Mouse (Mus musculus): ENCODE results near the gene Map4k5. TPM values are rescaled to one million over a fixed set of nuclear protein-coding genes. Genes with fewer than 3 reads are reported as not detected.

The Map4k5 gene
- total RNA-seq, 2 experiments from 2014 or later = 39.2 to 40.4 TPM

DNA sequence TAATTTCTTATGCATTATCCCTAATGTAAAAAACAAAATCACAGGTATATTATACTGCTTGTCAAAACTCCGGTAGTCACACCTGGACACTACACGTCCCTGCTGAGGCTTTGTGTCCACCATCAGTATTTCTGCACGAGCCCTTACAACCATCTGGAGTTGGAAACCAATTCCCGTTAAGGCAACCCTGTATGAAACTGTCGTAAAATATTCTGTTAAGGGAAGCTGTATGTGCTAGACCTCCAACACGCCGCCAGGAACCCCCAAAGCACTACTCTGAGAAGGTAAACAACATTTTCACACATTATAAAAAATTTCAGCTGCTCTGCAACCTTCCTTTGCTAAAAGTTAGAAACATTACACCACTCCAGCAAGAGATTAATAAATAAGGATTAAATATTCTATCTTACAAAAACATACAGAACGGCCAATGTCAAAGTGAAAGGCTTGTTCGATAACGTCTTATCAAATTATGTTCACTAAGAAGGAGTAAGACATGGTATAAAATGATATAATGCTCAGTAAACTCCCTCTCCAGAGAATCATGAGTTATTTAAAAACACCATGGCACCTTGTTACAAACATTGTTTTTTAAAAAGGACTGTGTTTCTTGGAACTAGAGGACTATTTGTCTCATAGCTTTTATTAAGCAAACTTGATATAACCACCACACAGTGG lies 88.5 kb downstream of the Map4k5 start:
- intact Hi-C loops (cut with DNase I) = no loop called here

GRCm38 (mm10) chr12:69803196-69803595 lies 89.8 kb downstream of the Map4k5 start:
- no peak for DNase-seq (ENCODE audit: extremely low spot score in 1 of 2, low spot score in 2 of 2)
- intact Hi-C loops (cut with DNase I) = no loop called here

More for the DNA sequence above, 88.5 kb downstream of the Map4k5 start:
- no peak for DNase-seq (ENCODE audit: extremely low spot score in 1 of 2, low spot score in 2 of 2)

GRCm38 (mm10) chr12:69800586-69800985 lies 92.4 kb downstream of the Map4k5 start:
- intact Hi-C loops (cut with DNase I) = no loop called here
- no peak for DNase-seq (ENCODE audit: extremely low spot score in 1 of 2, low spot score in 2 of 2)

DNA sequence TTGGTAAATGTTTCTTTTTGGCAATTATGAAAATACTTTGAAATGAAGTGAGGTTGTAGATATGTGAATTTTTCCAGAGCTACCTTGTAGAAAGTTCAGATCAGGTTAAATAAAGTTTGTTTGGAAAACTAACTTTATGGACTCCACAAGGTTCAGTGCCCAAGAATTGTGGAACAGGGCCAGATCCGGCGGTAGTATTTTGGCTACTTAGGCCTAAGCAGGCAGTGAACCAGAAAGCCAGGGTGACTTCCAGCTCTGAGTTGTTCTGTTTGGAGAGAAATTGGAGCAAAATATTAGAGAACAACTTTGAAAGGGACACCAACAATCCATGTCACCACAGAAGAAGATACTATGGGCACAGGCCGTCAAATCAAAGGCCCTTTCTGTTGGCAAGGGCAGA lies 96.7 kb downstream of the Map4k5 start:
- no peak for DNase-seq (ENCODE audit: extremely low spot score in 1 of 2, low spot score in 2 of 2)
- intact Hi-C loops (cut with DNase I) = no loop called here

GRCm38 (mm10) chr12:69790530-69791505 lies 102.2 kb downstream of the Map4k5 start, which contains the start of gene Cdkl1:
Gene Cdkl1, minus strand, starts transcription at chr12:69791267.
- intact Hi-C loops (cut with DNase I) = no loop called here
- peak; percentile 52 to 84 for DNase-seq (ENCODE audit: extremely low spot score in 1 of 2, low spot score in 2 of 2)

DNA sequence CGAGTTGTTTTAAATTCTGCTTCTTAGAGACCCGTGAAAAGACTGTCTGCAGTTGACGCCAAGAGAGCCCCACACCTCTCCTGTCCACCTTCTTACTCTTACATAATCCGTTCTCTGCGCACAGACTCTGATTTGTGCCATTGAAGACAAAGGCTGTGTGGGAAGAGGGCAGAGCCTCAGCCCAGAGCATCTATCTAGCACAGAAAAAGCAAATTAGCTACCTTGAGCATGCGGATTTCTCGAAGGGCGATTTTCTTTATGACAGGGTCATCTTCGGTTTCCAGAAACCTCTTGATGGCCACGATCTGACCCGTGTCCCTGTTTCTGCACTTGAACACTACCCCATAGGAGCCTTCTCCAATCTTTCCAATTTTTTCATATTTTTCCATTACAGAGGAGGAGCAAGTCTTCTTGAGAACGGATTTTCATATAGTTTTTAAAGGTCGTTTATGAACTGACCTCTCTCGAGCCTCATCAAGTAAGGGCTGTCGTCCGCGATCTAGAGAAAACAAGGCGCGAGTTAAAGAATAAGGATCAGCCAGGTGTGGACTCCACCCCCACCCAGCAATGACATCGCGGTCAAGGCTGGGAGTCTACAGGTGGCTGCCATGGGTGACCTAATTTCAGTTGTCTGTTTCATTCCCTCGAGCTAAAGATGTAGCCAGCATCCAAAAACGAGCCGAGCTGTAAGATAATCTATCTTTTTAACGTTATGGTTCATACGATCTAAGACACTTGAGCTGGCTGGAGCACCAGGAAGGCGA lies 103.1 kb downstream of the Map4k5 start:
- no peak for DNase-seq (ENCODE audit: extremely low spot score in 1 of 2, low spot score in 2 of 2)
- intact Hi-C loops (cut with DNase I) = no loop called here

DNA sequence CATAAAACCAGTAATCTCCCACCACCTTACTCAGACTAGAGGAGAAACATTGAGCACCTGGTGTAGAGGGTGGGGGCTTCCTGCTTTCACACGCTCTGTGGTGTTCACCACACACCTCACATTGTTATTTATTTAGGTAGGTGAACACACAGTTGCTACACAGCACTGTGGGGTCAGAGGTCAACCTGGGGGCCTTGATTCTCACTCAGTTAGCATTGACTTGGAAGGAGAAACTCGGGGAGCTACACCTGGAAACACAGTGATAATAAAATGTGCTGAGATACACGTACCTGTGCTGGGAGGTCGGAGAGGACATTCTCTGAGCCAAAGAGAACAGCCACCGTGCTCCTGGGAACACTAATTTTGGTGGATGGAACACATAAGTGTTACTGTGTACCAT lies 104.6 kb downstream of the Map4k5 start:
- intact Hi-C loops (cut with DNase I) = no loop called here
- DNase-seq (ENCODE audit: extremely low spot score in 1 of 2, low spot score in 2 of 2) = no peak

DNA sequence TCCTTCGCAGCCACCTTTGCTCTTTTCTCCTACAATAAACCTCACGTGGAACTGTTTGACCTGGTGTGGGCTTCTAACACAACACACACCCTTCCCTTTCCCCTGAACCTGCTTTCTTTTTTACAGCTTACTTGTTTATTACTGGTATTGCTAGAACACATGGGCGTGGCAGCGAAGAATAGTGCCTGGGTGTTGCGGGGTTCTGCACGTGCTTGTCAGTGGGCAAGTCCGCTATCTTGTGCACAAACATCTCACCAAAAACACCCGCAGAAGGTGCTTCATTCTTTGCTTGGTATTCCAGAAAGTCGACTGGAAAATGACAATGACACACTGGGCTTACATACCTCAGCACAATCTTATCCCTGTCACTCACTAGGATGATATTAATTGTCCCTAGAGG lies 107.5 kb downstream of the Map4k5 start:
- intact Hi-C loops (cut with DNase I) = no loop called here
- DNase-seq (ENCODE audit: extremely low spot score in 1 of 2, low spot score in 2 of 2) = no peak

DNA sequence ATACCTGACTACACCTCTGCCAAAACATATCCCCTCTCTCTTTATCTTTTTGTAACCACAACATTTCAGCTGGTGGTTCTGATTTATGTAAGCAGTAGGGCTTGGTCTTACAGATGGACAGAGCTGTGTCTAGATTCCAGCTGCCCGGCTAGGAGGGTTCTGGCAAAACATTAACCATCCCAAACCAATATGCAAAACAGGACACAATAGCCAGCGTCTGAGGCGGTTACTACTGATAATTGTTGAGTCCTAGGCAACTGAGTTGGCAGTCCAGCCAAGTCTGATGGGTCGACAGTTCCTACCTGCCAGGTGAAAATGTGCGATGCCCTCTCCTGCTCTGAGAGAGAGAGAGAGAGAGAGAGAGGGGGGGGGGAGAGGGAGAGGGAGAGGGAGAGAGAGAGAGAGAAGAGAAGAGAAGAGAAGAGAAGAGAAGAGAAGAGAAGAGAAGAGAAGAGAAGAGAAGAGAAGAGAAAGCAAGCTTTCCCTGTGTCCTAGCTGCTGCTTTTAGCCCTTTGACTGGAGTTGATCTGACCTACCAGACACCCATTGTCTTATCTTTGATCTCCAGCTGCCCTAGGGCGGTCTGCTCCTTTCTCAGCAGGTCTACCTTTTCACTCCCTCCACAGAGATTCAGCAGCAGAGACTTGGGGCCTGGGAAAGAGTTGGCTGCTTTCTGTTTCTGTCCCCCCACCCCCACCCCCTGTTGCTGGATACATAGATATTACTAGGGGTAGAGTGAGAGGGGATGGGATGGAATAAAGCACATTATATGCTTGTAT lies 109.6 kb downstream of the Map4k5 start:
- DNase-seq (ENCODE audit: extremely low spot score in 1 of 2, low spot score in 2 of 2) = no peak
- intact Hi-C loops (cut with DNase I) = no loop called here

DNA sequence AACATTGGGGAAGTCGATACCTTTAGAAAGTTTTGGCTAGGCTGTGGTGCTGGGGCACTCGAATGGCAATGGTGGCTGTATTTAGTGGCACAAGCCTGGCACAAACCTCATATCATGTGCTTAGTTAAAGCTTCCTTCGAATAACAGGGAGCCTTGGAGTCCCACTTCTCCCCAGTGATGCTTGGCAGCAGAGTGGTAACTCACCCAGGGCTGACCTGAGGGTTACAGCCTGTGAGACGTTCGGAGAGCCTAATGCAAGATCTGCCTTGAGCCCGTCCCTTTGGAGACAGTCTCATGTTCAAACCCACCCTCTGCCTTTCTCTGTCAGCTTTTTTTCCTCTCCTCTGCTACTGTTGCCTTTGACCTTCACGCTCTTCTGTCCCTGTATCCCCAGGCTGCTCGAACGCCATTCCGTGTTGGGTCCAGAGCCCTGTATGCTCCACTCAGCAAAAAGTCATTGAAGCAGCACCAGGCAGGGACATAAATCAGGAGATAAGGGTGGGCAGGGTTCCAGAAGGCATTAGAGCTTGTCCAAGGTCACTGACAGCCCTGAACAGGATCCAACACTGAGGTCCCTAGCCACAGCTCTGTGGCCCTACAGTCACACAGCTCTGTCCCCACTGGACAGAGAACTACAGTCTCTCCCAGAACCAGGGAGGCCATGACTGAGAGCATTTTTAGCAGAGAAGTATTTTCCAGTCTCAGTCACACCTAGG lies 110.9 kb downstream of the Map4k5 start:
- intact Hi-C loops (cut with DNase I) = no loop called here
- no peak for DNase-seq (ENCODE audit: extremely low spot score in 1 of 2, low spot score in 2 of 2)

- DNase-seq (ENCODE audit: extremely low spot score in 1 of 2, low spot score in 2 of 2) = no peak
- intact Hi-C loops (cut with DNase I) = no loop called here
Observed at GRCm38 (mm10) chr12:69781480-69781879, 111.5 kb downstream of the Map4k5 start.

DNA sequence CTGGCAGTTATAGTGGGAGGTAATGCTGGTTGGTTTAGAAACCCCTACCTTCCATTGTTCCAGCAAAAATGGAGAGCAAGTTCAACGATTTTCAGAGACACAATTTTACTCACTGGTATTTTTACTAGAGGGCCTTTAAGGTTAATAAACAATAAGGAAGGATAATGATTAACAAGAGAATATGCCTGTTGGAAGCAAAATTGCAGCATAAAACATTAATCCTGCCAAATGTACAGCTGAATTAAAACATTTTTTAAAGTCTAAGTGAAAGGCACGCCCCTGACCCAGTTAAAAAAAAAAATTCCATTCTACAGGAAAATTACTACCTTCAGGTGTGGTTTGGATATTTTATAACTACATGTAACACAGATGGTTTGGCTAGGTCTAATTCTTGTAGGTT lies 115.0 kb downstream of the Map4k5 start:
- intact Hi-C loops (cut with DNase I) = no loop called here
- no peak for DNase-seq (ENCODE audit: extremely low spot score in 1 of 2, low spot score in 2 of 2)

- no peak for DNase-seq (ENCODE audit: extremely low spot score in 1 of 2, low spot score in 2 of 2)
- intact Hi-C loops (cut with DNase I) = no loop called here
Observed at GRCm38 (mm10) chr12:69777341-69777730, 115.7 kb downstream of the Map4k5 start.

DNA sequence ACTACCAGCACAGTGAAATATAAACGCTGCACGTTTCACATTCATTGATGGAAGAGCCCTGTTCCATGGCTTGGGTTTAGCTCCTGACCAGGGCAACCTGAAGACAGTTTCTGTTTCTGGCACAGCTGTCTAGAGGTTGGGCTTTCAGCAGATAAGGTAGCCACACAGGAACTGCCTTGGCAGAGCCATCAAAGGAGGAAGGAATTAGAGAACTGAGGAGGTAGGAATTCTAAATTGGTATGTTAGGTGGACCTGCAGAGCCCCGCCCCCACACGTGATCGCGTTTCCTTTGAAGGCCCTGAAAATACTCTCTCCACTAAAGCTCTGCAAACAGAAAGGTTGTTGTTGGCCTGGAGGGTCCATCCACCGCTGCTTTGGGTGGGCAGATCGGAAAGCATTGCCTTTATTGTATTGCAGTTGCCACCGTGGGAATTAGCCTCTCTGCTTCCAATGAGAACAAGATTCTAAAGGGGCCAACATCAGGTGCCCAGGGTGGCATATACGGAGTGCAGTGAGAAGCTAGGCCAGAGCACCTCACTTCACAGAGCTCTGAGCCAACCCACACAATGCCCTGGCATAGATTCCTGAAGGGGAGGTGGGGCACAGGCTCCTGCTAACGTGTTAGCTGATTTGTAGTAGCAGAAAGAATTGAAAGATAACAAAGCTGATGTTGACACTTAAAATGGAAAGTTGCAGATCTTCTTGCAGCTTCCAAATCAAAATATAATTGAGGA lies 116.2 kb downstream of the Map4k5 start:
- intact Hi-C loops (cut with DNase I) = no loop called here
- DNase-seq (ENCODE audit: extremely low spot score in 1 of 2, low spot score in 2 of 2) = no peak

GRCm38 (mm10) chr12:69768841-69769240 lies 124.2 kb downstream of the Map4k5 start:
- no peak for DNase-seq (ENCODE audit: extremely low spot score in 1 of 2, low spot score in 2 of 2)
- intact Hi-C loops (cut with DNase I) = no loop called here

DNA sequence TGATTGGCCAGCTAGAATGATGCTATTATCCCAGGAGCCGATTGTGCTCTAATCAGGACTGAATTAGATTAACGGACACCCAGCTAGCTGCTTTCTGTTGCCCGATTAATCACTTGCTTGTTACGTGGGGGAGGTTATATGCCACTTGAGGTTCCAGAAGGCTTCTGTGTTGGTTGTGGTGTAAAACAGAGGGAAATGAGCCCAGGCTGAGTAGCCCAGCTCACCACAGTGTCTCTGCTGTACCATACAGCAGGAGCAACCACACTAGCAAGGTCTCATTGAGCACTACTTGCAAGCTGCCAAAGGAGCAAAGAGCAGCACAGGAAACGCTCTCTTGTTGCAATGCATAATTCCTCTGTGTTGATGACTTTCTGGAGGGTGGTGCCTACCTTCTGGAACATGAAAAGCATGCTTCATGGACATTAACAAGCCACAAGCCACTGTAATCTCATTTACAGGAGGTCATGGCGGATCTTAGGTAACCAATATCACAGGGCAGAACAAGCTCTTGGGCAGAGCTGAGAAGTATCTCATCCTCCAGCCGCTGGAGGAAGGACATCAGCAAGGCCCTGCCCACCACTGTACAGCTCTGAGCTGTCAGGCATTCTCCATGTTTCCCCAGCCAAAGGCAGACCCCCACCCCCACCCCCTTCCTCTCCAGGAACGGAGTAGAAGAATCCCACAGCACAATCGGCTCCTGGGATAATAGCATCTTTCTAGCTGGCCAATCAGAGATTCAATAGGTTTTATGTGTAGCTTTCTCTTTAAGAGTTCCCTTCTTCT lies 125.3 kb downstream of the Map4k5 start:
- intact Hi-C loops (cut with DNase I) = no loop called here
- DNase-seq (ENCODE audit: extremely low spot score in 1 of 2, low spot score in 2 of 2) = no peak
